Mouse (Mus musculus): ENCODE results near the gene Asgr2. TPM values are rescaled to one million over a fixed set of nuclear protein-coding genes. Genes with fewer than 3 reads are reported as not detected.

Asgr2 gene
- polyA plus RNA-seq, 1 experiment = 0.23 TPM

DNA sequence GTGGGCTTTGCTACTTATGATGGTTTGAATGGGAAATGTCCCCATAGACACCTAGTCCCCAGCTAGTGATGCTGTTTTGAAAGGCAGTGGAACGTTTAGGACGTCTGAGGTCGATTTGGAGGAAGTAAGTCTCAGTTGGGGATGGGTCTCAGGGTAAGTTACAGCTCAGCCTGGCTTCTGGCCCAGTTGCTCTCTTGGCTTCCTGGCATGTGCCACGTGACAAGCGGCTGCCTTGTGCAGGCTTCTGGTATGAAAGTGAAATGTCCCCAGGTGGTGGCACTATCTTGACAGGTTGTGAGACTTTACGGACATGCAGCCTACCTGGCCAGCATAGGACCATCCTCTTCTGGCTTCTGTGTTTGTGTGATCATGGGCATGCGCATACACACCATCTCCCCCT lies 12.5 kb upstream of the Asgr2 start:
- TF ChIP-seq CTCF (IDR thresholded peaks at IDR 0.05; ENCODE audit: extremely low read depth, insufficient read depth, low read length) = no peak
- no peak for TF ChIP-seq POLR2A (IDR thresholded peaks at IDR 0.05; ENCODE audit: extremely low read depth, insufficient read depth, low read length)
- H3K4me3 ChIP-seq (ENCODE audit: insufficient read depth, low read length) = no peak overlapping the region
- H3K4me1 ChIP-seq (ENCODE audit: control insufficient read depth, insufficient read depth, low read length) = no peaks in the 10 kb centered on the region
- no peak overlapping the region for H3K27ac ChIP-seq (ENCODE audit: insufficient read depth, low read length)

DNA sequence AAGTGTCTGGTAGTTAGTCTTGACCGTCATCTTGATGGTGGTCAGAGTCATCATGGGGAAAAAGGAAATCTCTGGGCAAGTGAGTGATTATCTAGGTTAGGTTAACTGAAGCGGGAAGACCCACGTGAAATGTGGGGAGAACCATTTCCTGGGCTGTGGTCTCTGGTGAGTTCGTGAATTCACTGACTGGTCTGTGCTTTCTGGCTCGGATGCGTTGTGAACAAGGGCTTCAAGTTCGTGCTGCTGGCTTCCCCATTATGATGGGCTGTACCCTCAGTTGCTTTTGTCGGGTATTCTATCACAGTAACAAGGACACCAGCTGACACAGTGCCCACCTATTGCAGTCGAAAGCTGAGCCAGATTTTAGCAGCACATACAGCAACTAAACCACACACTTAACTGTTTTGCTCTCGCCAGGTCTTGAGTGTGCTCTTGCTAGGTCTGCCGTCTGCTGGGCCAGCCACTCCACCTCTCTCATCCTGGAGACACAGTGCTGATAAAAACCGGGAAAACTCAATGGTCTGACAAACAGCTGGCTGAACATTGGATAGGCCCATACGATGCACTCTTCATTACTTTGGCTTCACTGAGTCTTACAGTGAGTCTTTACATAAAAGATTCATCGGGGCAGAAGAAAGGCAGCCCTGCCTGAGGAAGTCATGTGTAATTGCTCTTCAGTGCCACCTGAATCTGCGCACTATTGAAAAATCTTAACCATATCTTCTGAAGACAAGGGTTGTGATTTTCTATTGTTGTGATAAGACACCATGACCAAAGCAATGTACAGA lies 11.4 kb upstream of the Asgr2 start:
- H3K27ac ChIP-seq (ENCODE audit: insufficient read depth, low read length) = no peak overlapping the region
- no peaks in the 10 kb centered on the region for H3K4me1 ChIP-seq (ENCODE audit: control insufficient read depth, insufficient read depth, low read length)
- TF ChIP-seq POLR2A (IDR thresholded peaks at IDR 0.05; ENCODE audit: extremely low read depth, insufficient read depth, low read length) = no peak
- TF ChIP-seq CTCF (IDR thresholded peaks at IDR 0.05; ENCODE audit: extremely low read depth, insufficient read depth, low read length) = no peak
- H3K4me3 ChIP-seq (ENCODE audit: insufficient read depth, low read length) = no peak overlapping the region

DNA sequence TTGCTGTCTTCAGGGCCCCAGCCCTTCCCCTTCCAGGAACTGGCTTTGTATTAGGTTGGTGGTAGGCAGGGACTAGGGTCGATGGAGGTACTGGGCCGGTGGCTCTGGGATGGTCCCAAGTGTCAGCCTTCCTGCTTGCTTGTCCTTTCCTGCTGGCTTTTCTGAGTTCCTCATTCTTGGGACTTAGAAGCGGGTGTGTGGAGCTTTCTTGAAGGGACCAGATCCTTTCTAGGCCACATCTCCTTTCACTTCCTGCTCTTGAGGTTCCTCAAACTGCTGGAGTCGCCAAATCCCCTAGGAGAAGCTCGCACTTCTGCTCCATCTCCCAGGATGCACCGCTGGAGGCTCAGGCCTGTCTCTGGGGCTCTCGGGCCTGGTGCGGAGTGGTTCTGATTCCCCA lies 7.9 kb upstream of the Asgr2 start:
- TF ChIP-seq POLR2A (IDR thresholded peaks at IDR 0.05; ENCODE audit: extremely low read depth, insufficient read depth, low read length) (no peak), CTCF (IDR thresholded peaks at IDR 0.05; ENCODE audit: extremely low read depth, insufficient read depth, low read length) (no peak)
- H3K4me3 ChIP-seq (ENCODE audit: insufficient read depth, low read length) = no peak overlapping the region
- no peak overlapping the region for H3K27ac ChIP-seq (ENCODE audit: insufficient read depth, low read length)
- no peaks in the 10 kb centered on the region for H3K4me1 ChIP-seq (ENCODE audit: control insufficient read depth, insufficient read depth, low read length)

DNA sequence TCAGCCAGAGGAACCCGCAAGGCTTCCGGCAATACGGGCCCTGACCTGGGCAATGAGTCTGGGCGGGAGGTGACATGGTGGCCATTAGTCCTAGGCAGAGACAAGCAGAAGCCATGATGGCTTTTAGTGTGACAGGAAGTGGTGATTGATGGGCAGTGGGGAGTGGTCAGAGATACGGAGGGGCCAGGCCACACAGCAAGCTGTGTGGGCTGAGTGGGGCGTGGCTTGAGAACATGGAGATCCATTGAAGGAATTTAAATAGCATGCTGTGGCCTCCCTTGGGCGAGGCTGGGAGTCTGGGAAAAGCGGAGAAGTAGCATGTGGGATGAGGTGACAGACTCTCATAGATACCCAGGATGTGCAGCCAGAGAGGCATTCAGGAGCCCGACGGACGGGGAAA lies 5.0 kb downstream of the Asgr2 start:
- no peaks in the 10 kb centered on the region for H3K4me1 ChIP-seq (ENCODE audit: control insufficient read depth, insufficient read depth, low read length)
- no peak overlapping the region for H3K27ac ChIP-seq (ENCODE audit: insufficient read depth, low read length)
- TF ChIP-seq POLR2A (IDR thresholded peaks at IDR 0.05; ENCODE audit: extremely low read depth, insufficient read depth, low read length) (no peak), CTCF (IDR thresholded peaks at IDR 0.05; ENCODE audit: extremely low read depth, insufficient read depth, low read length) (no peak)
- no peak overlapping the region for H3K4me3 ChIP-seq (ENCODE audit: insufficient read depth, low read length)

DNA sequence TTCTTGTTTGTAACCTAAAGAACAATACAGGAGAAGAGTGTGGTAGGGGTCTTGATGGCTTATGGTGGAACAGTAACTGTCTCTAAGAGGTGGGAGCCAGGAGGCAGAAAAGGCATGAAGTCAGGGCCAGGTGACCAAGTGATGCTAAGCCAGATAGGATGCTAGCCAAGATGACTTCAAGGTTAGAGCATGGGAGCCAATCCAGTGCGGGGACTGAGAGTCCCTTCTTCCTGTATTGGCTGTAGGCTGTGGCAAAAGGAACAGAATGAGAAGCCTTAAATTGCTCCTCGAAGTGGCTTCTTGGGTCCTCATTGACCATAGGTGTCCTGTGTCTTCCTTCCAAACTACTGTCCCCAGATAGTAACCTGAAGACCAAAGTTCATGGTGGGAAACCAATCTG lies 6.7 kb downstream of the Asgr2 start:
- Histone ChIP-seq H3K27ac (ENCODE audit: insufficient read depth, low read length) (no peak overlapping the region), H3K4me3 (ENCODE audit: insufficient read depth, low read length) (no peak overlapping the region), H3K4me1 (ENCODE audit: control insufficient read depth, insufficient read depth, low read length) (no peaks in the 10 kb centered on the region)
- TF ChIP-seq CTCF (IDR thresholded peaks at IDR 0.05; ENCODE audit: extremely low read depth, insufficient read depth, low read length) (no peak), POLR2A (IDR thresholded peaks at IDR 0.05; ENCODE audit: extremely low read depth, insufficient read depth, low read length) (no peak)

DNA sequence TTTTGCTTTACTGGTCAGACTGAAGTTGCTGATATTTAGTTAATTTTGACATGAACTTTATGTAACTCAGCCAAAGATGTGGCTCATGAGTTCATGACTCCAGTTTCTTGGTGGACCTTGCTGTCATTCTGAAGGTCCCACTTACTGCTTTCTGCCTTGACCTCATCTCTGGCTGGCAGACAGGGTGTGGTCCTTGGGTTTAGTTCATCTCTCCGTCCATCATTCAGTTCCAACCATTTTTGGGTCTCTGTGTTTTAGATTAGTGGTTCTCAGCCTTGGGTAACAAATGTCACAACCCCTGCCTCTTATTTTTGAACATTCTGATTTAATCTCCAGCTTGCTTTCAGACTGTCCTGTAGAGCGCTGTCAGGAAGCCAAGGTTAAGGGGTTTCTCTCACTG lies 7.4 kb downstream of the Asgr2 start:
- no peak overlapping the region for H3K4me3 ChIP-seq (ENCODE audit: insufficient read depth, low read length)
- no peaks in the 10 kb centered on the region for H3K4me1 ChIP-seq (ENCODE audit: control insufficient read depth, insufficient read depth, low read length)
- no peak for TF ChIP-seq CTCF (IDR thresholded peaks at IDR 0.05; ENCODE audit: extremely low read depth, insufficient read depth, low read length)
- no peak for TF ChIP-seq POLR2A (IDR thresholded peaks at IDR 0.05; ENCODE audit: extremely low read depth, insufficient read depth, low read length)
- H3K27ac ChIP-seq (ENCODE audit: insufficient read depth, low read length) = no peak overlapping the region

DNA sequence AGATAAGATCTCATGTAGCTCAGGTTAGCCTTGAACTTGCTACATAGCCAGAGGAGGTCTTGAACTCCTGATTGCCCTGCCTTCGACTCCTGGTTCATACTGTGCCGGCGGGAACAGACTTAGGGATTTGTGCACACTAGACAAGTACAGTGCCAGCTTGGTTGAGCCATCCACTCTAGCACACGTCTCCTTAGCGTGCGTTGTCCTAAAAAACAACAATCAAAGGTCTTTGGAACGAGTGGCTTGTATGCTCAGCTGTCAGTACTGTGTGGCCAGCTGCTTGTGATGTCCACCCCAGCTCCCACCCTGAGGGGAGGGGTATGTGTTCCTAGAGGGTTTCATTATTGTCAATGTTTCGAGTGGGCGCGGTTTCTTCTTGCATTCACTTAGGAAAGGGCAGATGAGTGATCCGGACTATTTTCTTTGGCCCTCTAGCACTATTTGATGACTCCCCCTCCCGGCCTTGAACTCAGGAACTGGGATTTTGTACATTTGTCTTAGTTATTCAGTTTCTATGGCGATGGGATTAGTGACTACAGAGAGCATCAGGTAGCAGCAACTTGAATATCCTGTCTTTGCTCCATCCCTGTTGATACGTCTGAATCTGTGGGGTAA lies 11.4 kb downstream of the Asgr2 start:
- TF ChIP-seq POLR2A (IDR thresholded peaks at IDR 0.05; ENCODE audit: extremely low read depth, insufficient read depth, low read length) = no peak
- no peak for TF ChIP-seq CTCF (IDR thresholded peaks at IDR 0.05; ENCODE audit: extremely low read depth, insufficient read depth, low read length)
- H3K4me3 ChIP-seq (ENCODE audit: insufficient read depth, low read length) = no peak overlapping the region
- H3K4me1 ChIP-seq (ENCODE audit: control insufficient read depth, insufficient read depth, low read length) = no peaks in the 10 kb centered on the region
- H3K27ac ChIP-seq (ENCODE audit: insufficient read depth, low read length) = no peak overlapping the region

DNA sequence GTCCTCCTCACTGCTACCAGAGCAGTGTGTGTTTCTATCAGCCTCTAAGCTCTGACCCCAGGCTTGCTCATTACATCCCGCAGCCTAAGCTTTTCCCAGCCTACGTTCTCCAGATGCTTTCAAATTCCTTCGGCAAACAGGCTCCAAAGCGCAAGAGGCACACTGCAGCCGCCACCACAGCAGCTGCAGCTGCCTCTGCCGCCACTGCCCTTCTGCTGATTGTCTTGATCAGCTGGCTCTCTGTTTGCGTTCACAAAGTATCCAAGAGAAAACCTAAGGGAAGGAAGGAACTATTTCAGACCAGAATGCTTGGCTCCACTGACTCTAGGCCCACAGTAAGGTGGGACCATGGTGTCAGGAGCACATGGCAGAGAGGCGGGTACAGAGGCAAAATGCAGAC lies 14.6 kb downstream of the Asgr2 start:
- Histone ChIP-seq H3K27ac (ENCODE audit: insufficient read depth, low read length) (no peak overlapping the region), H3K4me1 (ENCODE audit: control insufficient read depth, insufficient read depth, low read length) (no peaks in the 10 kb centered on the region), H3K4me3 (ENCODE audit: insufficient read depth, low read length) (no peak overlapping the region)
- TF ChIP-seq CTCF (IDR thresholded peaks at IDR 0.05; ENCODE audit: extremely low read depth, insufficient read depth, low read length) (no peak), POLR2A (IDR thresholded peaks at IDR 0.05; ENCODE audit: extremely low read depth, insufficient read depth, low read length) (no peak)

DNA sequence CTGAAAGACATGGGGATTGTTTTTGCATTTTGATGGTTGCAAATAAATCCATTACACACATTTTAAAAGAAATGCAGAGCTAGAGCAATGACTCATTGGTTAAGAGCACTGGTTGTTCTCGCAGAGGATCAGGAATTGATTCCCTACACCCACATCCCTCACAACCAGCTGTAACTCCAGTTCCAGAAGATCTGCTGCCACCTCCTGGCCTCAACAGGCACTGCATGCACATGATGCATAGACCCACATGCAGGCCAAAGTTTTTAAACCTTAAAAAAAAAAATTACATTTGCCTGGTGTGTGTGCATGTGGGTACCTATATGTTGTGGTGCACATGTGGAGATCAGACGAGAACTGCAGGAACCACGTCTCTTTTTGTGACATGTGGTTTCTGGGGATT lies 17.7 kb downstream of the Asgr2 start:
- no peak overlapping the region for H3K4me3 ChIP-seq (ENCODE audit: insufficient read depth, low read length)
- H3K27ac ChIP-seq (ENCODE audit: insufficient read depth, low read length) = no peak overlapping the region
- TF ChIP-seq CTCF (IDR thresholded peaks at IDR 0.05; ENCODE audit: extremely low read depth, insufficient read depth, low read length) = peak; percentile 40; the same call in 1 of the 2 replicates
- TF ChIP-seq POLR2A (IDR thresholded peaks at IDR 0.05; ENCODE audit: extremely low read depth, insufficient read depth, low read length) = no peak
- H3K4me1 ChIP-seq (ENCODE audit: control insufficient read depth, insufficient read depth, low read length) = no peaks in the 10 kb centered on the region

DNA sequence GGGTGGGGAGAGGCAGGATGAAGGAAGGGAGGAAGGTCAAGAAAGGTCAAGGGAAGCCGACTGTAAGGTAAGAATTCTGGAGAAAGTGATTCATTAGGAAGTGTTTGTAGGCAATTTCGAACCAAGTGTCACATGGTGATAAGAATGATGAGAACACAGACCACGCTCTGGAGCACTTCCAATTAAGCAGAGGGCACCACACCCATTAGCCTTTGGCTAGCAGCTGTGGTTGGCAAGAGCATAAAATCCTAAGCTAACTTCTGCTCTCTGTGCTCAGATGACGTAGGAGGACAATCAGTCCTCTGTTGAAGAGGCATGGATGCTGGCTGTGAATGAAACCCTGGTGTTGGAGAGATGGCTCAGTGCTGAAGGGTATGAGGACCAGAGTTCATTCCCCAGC lies 22.1 kb downstream of the Asgr2 start:
- TF ChIP-seq POLR2A (IDR thresholded peaks at IDR 0.05; ENCODE audit: extremely low read depth, insufficient read depth, low read length) (no peak), CTCF (IDR thresholded peaks at IDR 0.05; ENCODE audit: extremely low read depth, insufficient read depth, low read length) (no peak)
- no peaks in the 10 kb centered on the region for H3K4me1 ChIP-seq (ENCODE audit: control insufficient read depth, insufficient read depth, low read length)

More for the DNA sequence above, 22.1 kb downstream of the Asgr2 start:
- Histone ChIP-seq H3K4me3 (ENCODE audit: insufficient read depth, low read length) (no peak overlapping the region), H3K27ac (ENCODE audit: insufficient read depth, low read length) (no peak overlapping the region)
